Mouse (Mus musculus) limb, embryonic 14.5 days (tissue): ENCODE results near the gene Adgrb2. TPM values are rescaled to one million over a fixed set of nuclear protein-coding genes. Genes with fewer than 3 reads are reported as not detected.

Experiments used
- ATAC-seq: fragments of 200-750 bp; cut with Nextera tagmentation; 2 replicates; pipeline ENCODE4 v1.8.0; 2017; ENCODE audit warnings: low read depth, moderate number of reproducible peaks, moderate TSS enrichment; ENCODE audit not compliant: low FRiP score
- DNase-seq: peaks from one replicate; pipeline ENCODE4 v3.0.0-alpha.2; 2015; ENCODE audit warnings: low spot score
- H3K27ac ChIP-seq: fragments of 300-500 bp; sonication (generic); replicated peaks from 2 replicates; pipeline ENCODE4 v1.5.1; 2014; ENCODE audit warnings: low read depth, mild to moderate bottlenecking, low read length, moderate library complexity, mixed read lengths
- H3K27me3 ChIP-seq: fragments of 300-500 bp; sonication (generic); 2 replicates; pipeline ENCODE4 v1.6.1; 2014; ENCODE audit warnings: low read length, mixed read lengths; ENCODE audit not compliant: control insufficient read depth, insufficient read depth
- H3K36me3 ChIP-seq: fragments of 300-500 bp; sonication (generic); 2 replicates; pipeline ENCODE4 v1.6.1; 2014; ENCODE audit warnings: mild to moderate bottlenecking, low read length, moderate library complexity, mixed read lengths; ENCODE audit not compliant: control insufficient read depth, insufficient read depth
- H3K4me1 ChIP-seq: fragments of 300-500 bp; sonication (generic); 2 replicates; pipeline ENCODE4 v1.6.1; 2014; ENCODE audit warnings: antibody characterized with exemption, low read length, mixed read lengths; ENCODE audit not compliant: control insufficient read depth, insufficient read depth
- H3K4me2 ChIP-seq: fragments of 300-500 bp; sonication (generic); replicated peaks from 2 replicates; pipeline ENCODE4 v1.6.1; 2014; ENCODE audit warnings: low read depth, mild to moderate bottlenecking, low read length, moderate library complexity; ENCODE audit not compliant: severe bottlenecking
- H3K4me3 ChIP-seq: fragments of 300-500 bp; sonication (generic); replicated peaks from 2 replicates; pipeline ENCODE4 v1.5.1; 2014; ENCODE audit warnings: low read length
- H3K9ac ChIP-seq: fragments of 300-500 bp; sonication (generic); 2 replicates; pipeline ENCODE4 v1.6.1; 2014; ENCODE audit warnings: mild to moderate bottlenecking, low read depth, low read length, moderate library complexity; ENCODE audit not compliant: severe bottlenecking
- H3K9me3 ChIP-seq: fragments of 300-500 bp; sonication (generic); 2 replicates; pipeline ENCODE4 v1.6.1; 2016; ENCODE audit warnings: low read length; ENCODE audit not compliant: control insufficient read depth
- POLR2A ChIP-seq: fragments of 200-500 bp; IDR thresholded peaks from 2 replicates; pipeline ENCODE4 v1.8.0; 2012; ENCODE audit warnings: inconsistent platforms, mild to moderate bottlenecking, moderate library complexity, borderline replicate concordance; ENCODE audit not compliant: insufficient read depth, insufficient read length; ENCODE audit errors: extremely low read depth
- WGBS: fragments of 180-500 bp; shearing (Covaris S2); extraction: QIAGEN DNeasy Blood & Tissue Kit; methylation state at CpG from one replicate; pipeline ENCODE4 v1.1.7; 2014; 5-methylcytosine and 5-hydroxymethylcytosine counted together
- polyA plus RNA-seq, 2 experiments: library from polyadenylated mRNA; depleted of rRNA in 1 of 2; stranded (reverse) in 1 of 2; unstranded in 1 of 2; fragments of >200 nt; fragmentation: Nextera tagmentation in 1 of 2; extraction: Ambion mirVana in 1 of 2; gene quantifications; 2 replicates each; pipeline versions ENCODE4 v1.2.1 to v1.2.3; 2012 to 2014

Adgrb2 gene
- polyA plus RNA-seq, 2 experiments: 7.2 to 52.3 TPM

DNA sequence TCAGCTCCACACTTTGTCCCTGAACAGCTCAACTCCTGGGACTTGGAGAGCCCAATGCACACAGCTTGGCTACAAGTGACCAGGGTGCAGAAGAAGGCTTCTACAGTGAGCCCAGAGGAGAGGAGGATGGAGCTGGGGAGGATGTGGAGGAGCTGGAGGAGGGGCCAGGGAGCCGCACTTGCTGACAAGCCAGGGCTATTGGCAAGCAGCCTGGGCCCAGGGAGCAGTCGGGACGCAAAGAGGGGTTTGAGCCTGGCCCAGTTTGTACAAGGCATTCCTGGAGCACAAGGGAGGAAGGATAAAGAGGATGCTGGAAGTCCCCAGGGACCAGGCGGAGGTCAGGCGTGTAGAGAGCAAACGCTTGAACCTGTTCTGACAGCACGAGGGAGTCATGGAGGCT, 12.7 kb upstream of the Adgrb2 start:
- H3K4me1 ChIP-seq: peaks cover 6% of the 10 kb centered on the region; the same call in 1 of the 2 replicates
- H3K36me3 ChIP-seq: no peaks in the 10 kb centered on the region
- H3K4me2 ChIP-seq: no peak overlapping the region
- WGBS: 34% methylated on average over 7 of the region's 7 CpGs
- H3K9me3 ChIP-seq: no peaks in the 10 kb centered on the region
- no peak overlapping the region for H3K9ac ChIP-seq
- ATAC-seq (no peak), DNase-seq (no peak)
- H3K27me3 ChIP-seq: no peaks in the 10 kb centered on the region
- TF ChIP-seq POLR2A: no peak
- no peak overlapping the region for H3K27ac ChIP-seq
- no peak overlapping the region for H3K4me3 ChIP-seq

DNA sequence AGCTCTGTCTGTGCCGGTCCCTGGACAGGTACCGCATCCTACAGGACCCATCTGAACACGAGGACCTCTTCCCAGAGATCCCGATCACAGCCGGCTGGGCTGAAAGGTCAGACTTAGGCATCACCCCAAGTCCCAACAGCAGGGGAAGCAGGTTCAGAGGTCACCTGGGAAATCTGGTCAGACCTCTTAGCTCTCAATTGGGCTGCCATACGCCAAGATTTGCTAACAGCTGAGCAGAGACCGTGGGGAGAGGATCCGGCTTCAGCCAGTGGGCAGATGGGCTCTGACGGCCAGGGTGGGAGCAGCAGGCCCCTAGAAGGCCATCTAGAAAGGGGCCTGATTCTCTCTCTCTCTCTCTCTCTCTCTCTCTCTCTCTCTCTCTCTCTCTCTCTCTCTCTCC, 10.4 kb upstream of the Adgrb2 start:
- Histone ChIP-seq H3K4me3 (no peak overlapping the region), H3K4me1 (no peaks in the 10 kb centered on the region), H3K9ac (no peak overlapping the region), H3K27me3 (no peaks in the 10 kb centered on the region), H3K4me2 (no peak overlapping the region), H3K9me3 (no peaks in the 10 kb centered on the region), H3K36me3 (no peaks in the 10 kb centered on the region), H3K27ac (no peak overlapping the region)
- no peak for ATAC-seq
- no peak for TF ChIP-seq POLR2A
- WGBS: 70% methylated on average over 9 of the region's 9 CpGs
- DNase-seq: no peak

DNA sequence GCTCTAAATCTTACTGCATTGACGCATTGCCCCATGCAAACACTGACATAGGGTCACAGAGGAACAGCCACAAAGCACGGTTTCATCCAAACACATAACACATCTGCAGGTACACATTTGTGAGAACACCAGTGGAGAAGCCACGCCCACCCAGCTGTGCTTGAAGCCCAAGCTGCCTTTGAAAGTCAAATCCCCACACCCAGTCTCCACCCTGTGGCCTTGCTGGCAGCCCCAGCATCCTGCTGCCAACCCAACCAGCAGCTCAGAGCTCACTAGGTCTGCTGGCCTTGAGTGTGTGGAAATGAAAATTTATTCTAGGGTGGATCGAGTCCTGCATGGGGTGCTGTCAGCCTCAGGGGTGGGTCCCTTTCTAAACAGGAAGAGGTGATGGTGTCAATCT, 7.4 kb upstream of the Adgrb2 start:
- no peaks in the 10 kb centered on the region for H3K36me3 ChIP-seq
- no peak overlapping the region for H3K27ac ChIP-seq
- WGBS: 57% methylated on average over 4 of the region's 4 CpGs
- H3K9me3 ChIP-seq: no peaks in the 10 kb centered on the region
- peaks cover 3% of the 10 kb centered on the region; the same call in 1 of the 2 replicates for H3K27me3 ChIP-seq
- H3K9ac ChIP-seq: no peak overlapping the region
- DNase-seq: no peak
- no peaks in the 10 kb centered on the region for H3K4me1 ChIP-seq
- ATAC-seq: no peak
- TF ChIP-seq POLR2A: no peak
- H3K4me3 ChIP-seq: no peak overlapping the region
- no peak overlapping the region for H3K4me2 ChIP-seq

DNA sequence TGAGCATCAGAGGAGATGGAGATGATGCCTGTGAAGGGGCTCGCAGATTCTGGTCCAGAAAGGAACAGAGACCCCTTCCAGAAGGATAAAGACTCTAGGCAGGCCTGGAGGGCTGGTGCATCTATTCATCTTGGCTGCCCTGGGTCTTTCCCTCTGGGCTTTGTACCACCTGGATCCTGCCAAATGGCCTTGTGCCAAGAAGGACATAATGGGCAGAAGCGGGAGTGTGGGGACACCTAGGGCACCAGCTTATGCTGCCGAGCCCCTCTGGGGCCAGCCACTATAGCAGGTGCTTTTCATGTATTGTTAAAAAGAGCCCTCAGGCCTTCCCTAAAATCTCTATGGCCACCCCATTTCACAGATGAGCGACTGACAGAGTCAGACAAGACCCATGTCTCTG, 6.4 kb upstream of the Adgrb2 start:
- Histone ChIP-seq H3K4me1 (no peaks in the 10 kb centered on the region), H3K27ac (no peak overlapping the region), H3K9me3 (no peaks in the 10 kb centered on the region), H3K9ac (no peak overlapping the region), H3K36me3 (no peaks in the 10 kb centered on the region), H3K4me3 (no peak overlapping the region), H3K4me2 (no peak overlapping the region), H3K27me3 (peaks cover 7% of the 10 kb centered on the region; the same call in 1 of the 2 replicates)
- no peak for ATAC-seq
- WGBS: 74% methylated on average over 4 of the region's 4 CpGs
- TF ChIP-seq POLR2A: no peak
- no peak for DNase-seq

DNA sequence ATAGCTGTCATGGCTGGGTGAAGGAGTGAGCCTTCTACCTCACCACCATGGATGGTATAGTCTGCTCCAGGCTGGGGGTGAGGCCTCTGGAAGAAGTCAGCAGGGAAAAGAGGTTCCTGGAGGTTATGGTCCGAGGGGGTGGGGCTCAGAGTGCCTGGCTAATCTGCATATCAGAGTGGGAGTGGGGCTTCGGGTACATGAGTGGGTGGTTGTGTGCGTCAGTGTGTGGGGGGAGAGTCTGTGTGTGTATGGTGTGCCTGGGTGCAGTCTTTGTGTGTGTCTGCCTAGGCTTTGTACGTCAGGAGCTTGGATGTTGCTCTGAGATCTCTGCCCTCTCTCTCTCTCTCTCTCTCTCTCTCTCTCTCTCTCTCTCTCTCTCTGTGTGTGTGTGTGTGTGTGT, 5.7 kb upstream of the Adgrb2 start:
- WGBS: 68% methylated on average over 4 of the region's 4 CpGs

DNA sequence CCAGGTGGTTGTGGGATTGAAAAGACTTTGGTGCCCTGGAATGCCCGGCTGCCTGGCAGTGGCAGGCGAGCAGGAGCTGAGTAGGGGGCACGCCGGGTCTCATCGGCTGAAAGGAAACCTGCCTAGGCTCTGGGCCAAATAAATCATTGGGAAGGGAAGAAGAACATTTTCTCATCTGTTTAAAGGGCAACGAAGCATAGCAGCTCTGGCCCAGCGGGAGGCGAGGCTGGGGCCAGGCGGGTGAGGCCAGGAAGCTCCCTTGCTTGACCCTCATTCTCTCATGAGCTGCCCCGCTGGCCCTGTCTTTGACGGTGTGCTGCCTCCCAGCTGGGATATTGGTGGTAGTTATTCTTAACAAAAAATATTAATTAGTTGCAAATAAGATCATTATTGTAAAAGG, 3.0 kb upstream of the Adgrb2 start:
- H3K27ac ChIP-seq: no peak overlapping the region
- H3K4me2 ChIP-seq: no peak overlapping the region
- H3K36me3 ChIP-seq: no peaks in the 10 kb centered on the region
- peaks cover 19% of the 10 kb centered on the region; the same call in 1 of the 2 replicates for H3K27me3 ChIP-seq
- H3K9ac ChIP-seq: no peak overlapping the region
- ATAC-seq: no peak
- no peak for DNase-seq
- TF ChIP-seq POLR2A: no peak
- H3K9me3 ChIP-seq: no peaks in the 10 kb centered on the region
- no peak overlapping the region for H3K4me3 ChIP-seq
- 51% methylated on average over 11 of the region's 11 CpGs for WGBS
- H3K4me1 ChIP-seq: peaks cover 16% of the 10 kb centered on the region

More for the DNA sequence above, 5.7 kb upstream of the Adgrb2 start:
- DNase-seq: no peak
- no peak overlapping the region for H3K27ac ChIP-seq
- no peak for TF ChIP-seq POLR2A
- H3K4me2 ChIP-seq: no peak overlapping the region
- no peak overlapping the region for H3K9ac ChIP-seq
- no peak for ATAC-seq
- no peak overlapping the region for H3K4me3 ChIP-seq
- H3K4me1 ChIP-seq: peaks cover 6% of the 10 kb centered on the region
- H3K27me3 ChIP-seq: peaks cover 10% of the 10 kb centered on the region; the same call in 1 of the 2 replicates
- H3K9me3 ChIP-seq: no peaks in the 10 kb centered on the region
- H3K36me3 ChIP-seq: no peaks in the 10 kb centered on the region
